Mouse (Mus musculus) effector memory CD4-positive, alpha-beta T cell, adult 5 months (primary cell): ENCODE results near the gene Prss23. TPM values are rescaled to one million over a fixed set of nuclear protein-coding genes. Genes with fewer than 3 reads are reported as not detected.

Experiments used
- polyA plus RNA-seq: library from polyadenylated mRNA; unstranded; fragments of 100-300 nt; shearing (Covaris generic); gene quantifications from one replicate; pipeline ENCODE4 v1.2.1, GENCODE M21; 2017

The Prss23 gene
- not detected for polyA plus RNA-seq

GRCm38 (mm10) chr7:89526731-89527429, at the start of gene Prss23:
Prss23 (minus strand) TSS chr7:89527187.

Other genes starting within 250 kb of the Prss23 start
- gene Tmem135, start 123.0 kb downstream of the Prss23 start, polyA plus RNA-seq = 46.8 TPM
- gene Fzd4, start 122.8 kb downstream of the Prss23 start, polyA plus RNA-seq = 0.09 TPM
- 0.19 TPM for gene Me3, start 105.2 kb upstream of the Prss23 start, polyA plus RNA-seq